Mouse (Mus musculus) MEL (cell line): ENCODE data around the gene Prdm11. TPM values are rescaled to one million over a fixed set of nuclear protein-coding genes. Genes with fewer than 3 reads are reported as not detected.

Source experiments
- DNase-seq: peaks from one replicate; pipeline ENCODE4 v3.0.0; 2011; ENCODE audit warnings: low read depth, low spot score
- H3K27ac ChIP-seq: 2 replicates; pipeline ENCODE4 v1.5.1; 2012; ENCODE audit warnings: low read depth, mild to moderate bottlenecking, control low read depth, low read length, moderate library complexity; ENCODE audit not compliant: control insufficient read depth
- H3K27me3 ChIP-seq, 2 experiments: fragments of 150-350 bp in 1 of 2; sonication (generic) in 1 of 2; 2 replicates each; pipeline ENCODE4 v1.6.1; 2012; ENCODE audit warnings: low read length in 2 of 2, mild to moderate bottlenecking in 2 of 2, improper control_type of control experiment in 1 of 2, moderate library complexity in 1 of 2; ENCODE audit not compliant: insufficient read depth in 2 of 2, control insufficient read depth in 1 of 2
- H3K36me3 ChIP-seq, 2 experiments: 2 replicates each; pipeline ENCODE4 v1.6.1; 2012 to 2014; ENCODE audit warnings: low read length in 2 of 2, improper control_type of control experiment in 1 of 2, inconsistent platforms in 1 of 2, mild to moderate bottlenecking in 1 of 2; ENCODE audit not compliant: insufficient read depth in 2 of 2, control insufficient read depth in 1 of 2
- H3K4me1 ChIP-seq, 2 experiments: fragments of 150-350 bp in 1 of 2; sonication (generic) in 1 of 2; 2 replicates each; pipeline ENCODE4 v1.6.1; 2012; ENCODE audit warnings: low read length in 2 of 2, improper control_type of control experiment in 1 of 2, mild to moderate bottlenecking in 1 of 2; ENCODE audit not compliant: insufficient read depth in 2 of 2, control insufficient read depth in 1 of 2
- H3K4me3 ChIP-seq, 2 experiments: fragments of 150-350 bp in 1 of 2; sonication (generic) in 1 of 2; 2 replicates each; pipeline ENCODE4 v1.5.1; 2012; ENCODE audit warnings: low read depth in 2 of 2, low read length in 2 of 2, mild to moderate bottlenecking in 2 of 2, moderate library complexity in 2 of 2, control low read depth in 1 of 2, improper control_type of control experiment in 1 of 2; ENCODE audit not compliant: control insufficient read depth in 1 of 2, insufficient read depth in 1 of 2
- H3K79me2 ChIP-seq: 2 replicates; pipeline ENCODE4 v1.6.1; 2012; ENCODE audit warnings: mild to moderate bottlenecking, low read length, moderate library complexity; ENCODE audit not compliant: control insufficient read depth, poor library complexity, insufficient read depth
- H3K9ac ChIP-seq: 2 replicates; pipeline ENCODE4 v1.6.1; 2012; ENCODE audit warnings: low read depth, mild to moderate bottlenecking, control low read depth, low read length, moderate library complexity; ENCODE audit not compliant: control insufficient read depth, poor library complexity, severe bottlenecking
- H3K9me3 ChIP-seq: fragments of 150-350 bp; sonication (generic); replicated peaks from 2 replicates; pipeline ENCODE4 v1.6.1; 2012; ENCODE audit warnings: mild to moderate bottlenecking, low read length, improper control_type of control experiment, moderate library complexity; ENCODE audit not compliant: insufficient read depth
- BHLHE40 ChIP-seq: IDR thresholded peaks from 2 replicates; pipeline ENCODE4 v1.6.1; 2012; ENCODE audit warnings: low read depth, mild to moderate bottlenecking, inconsistent platforms, low read length, improper control_type of control experiment, borderline replicate concordance
- CHD2 ChIP-seq: IDR thresholded peaks from 2 replicates; pipeline ENCODE4 v1.6.1; 2011; ENCODE audit warnings: low read length, improper control_type of control experiment
- CTCF ChIP-seq, 3 experiments: IDR thresholded peaks in 2 of 3; conservative IDR thresholded peaks in 1 of 3; 2 replicates each; pipeline ENCODE4 v1.5.1; 2011 to 2012; ENCODE audit warnings: low read length in 3 of 3, low read depth in 2 of 3, mild to moderate bottlenecking in 2 of 3, improper control_type of control experiment in 1 of 3, inconsistent platforms in 1 of 3, mixed read lengths in 1 of 3, moderate library complexity in 1 of 3; ENCODE audit not compliant: control insufficient read depth in 1 of 3, insufficient read depth in 1 of 3, poor library complexity in 1 of 3, severe bottlenecking in 1 of 3
- E2F4 ChIP-seq: IDR thresholded peaks from 2 replicates; pipeline ENCODE4 v1.6.1; 2011; ENCODE audit warnings: low read depth, low read length, improper control_type of control experiment, borderline replicate concordance
- ELF1 ChIP-seq: IDR thresholded peaks from 2 replicates; pipeline ENCODE4 v1.6.1; 2014; ENCODE audit warnings: low read depth, mild to moderate bottlenecking, inconsistent platforms, low read length, improper control_type of control experiment, moderate library complexity
- EP300 ChIP-seq, 2 experiments: IDR thresholded peaks; 2 replicates each; pipeline ENCODE4 v1.6.1; 2011; ENCODE audit warnings: improper control_type of control experiment in 2 of 2, low read length in 2 of 2, low read depth in 1 of 2, mild to moderate bottlenecking in 1 of 2
- ETS1 ChIP-seq: IDR thresholded peaks from 2 replicates; pipeline ENCODE4 v1.6.1; 2012; ENCODE audit warnings: low read depth, mild to moderate bottlenecking, inconsistent platforms, low read length, improper control_type of control experiment, moderate library complexity
- GABPA ChIP-seq: IDR thresholded peaks from 2 replicates; pipeline ENCODE4 v1.6.1; 2012; ENCODE audit warnings: low read depth, mild to moderate bottlenecking, inconsistent platforms, low read length, improper control_type of control experiment, moderate library complexity
- GATA1 ChIP-seq: IDR thresholded peaks from 2 replicates; pipeline ENCODE4 v1.6.1; 2011; ENCODE audit warnings: low read depth, low read length, improper control_type of control experiment
- JUND ChIP-seq: IDR thresholded peaks from 2 replicates; pipeline ENCODE4 v1.6.1; 2011; ENCODE audit warnings: low read depth, mild to moderate bottlenecking, improper control_type of control experiment, low read length
- MAFK ChIP-seq: IDR thresholded peaks from 2 replicates; pipeline ENCODE4 v1.6.1; 2011; ENCODE audit warnings: low read depth, mild to moderate bottlenecking, low read length, improper control_type of control experiment, borderline replicate concordance
- MAZ ChIP-seq: IDR thresholded peaks from 2 replicates; pipeline ENCODE4 v1.6.1; 2012; ENCODE audit warnings: low read depth, mild to moderate bottlenecking, inconsistent platforms, low read length, improper control_type of control experiment
- MYC ChIP-seq: IDR thresholded peaks from 2 replicates; pipeline ENCODE4 v1.6.1; 2011; ENCODE audit warnings: low read depth, mild to moderate bottlenecking, low read length, improper control_type of control experiment, moderate library complexity
- NRF1 ChIP-seq: IDR thresholded peaks from 2 replicates; pipeline ENCODE4 v1.6.1; 2014; ENCODE audit warnings: low read depth, mild to moderate bottlenecking, inconsistent platforms, low read length, improper control_type of control experiment, moderate library complexity; ENCODE audit not compliant: poor library complexity, insufficient read depth, severe bottlenecking
- POLR2A ChIP-seq, 2 experiments: IDR thresholded peaks; 2 replicates each; pipeline ENCODE4 v1.6.1; 2011 to 2012; ENCODE audit warnings: low read length in 2 of 2, mild to moderate bottlenecking in 2 of 2, control low read depth in 1 of 2, improper control_type of control experiment in 1 of 2, low read depth in 1 of 2, moderate library complexity in 1 of 2; ENCODE audit not compliant: control insufficient read depth in 1 of 2, insufficient read depth in 1 of 2, poor library complexity in 1 of 2
- POLR2AphosphoS2 ChIP-seq: IDR thresholded peaks from 2 replicates; pipeline ENCODE4 v1.6.1; 2011; ENCODE audit warnings: low read length, improper control_type of control experiment
- RAD21 ChIP-seq: IDR thresholded peaks from 2 replicates; pipeline ENCODE4 v1.6.1; 2011; ENCODE audit warnings: mild to moderate bottlenecking, low read depth, low read length, improper control_type of control experiment
- RCOR1 ChIP-seq: IDR thresholded peaks from 2 replicates; pipeline ENCODE4 v1.6.1; 2012; ENCODE audit warnings: low read depth, mild to moderate bottlenecking, inconsistent platforms, low read length, improper control_type of control experiment
- SIN3A ChIP-seq: IDR thresholded peaks from 2 replicates; pipeline ENCODE4 v1.6.1; 2012; ENCODE audit warnings: low read length, improper control_type of control experiment, inconsistent platforms
- SMC3 ChIP-seq: IDR thresholded peaks from 2 replicates; pipeline ENCODE4 v1.6.1; 2011; ENCODE audit warnings: low read depth, low read length, improper control_type of control experiment
- TCF12 ChIP-seq: IDR thresholded peaks from 2 replicates; pipeline ENCODE4 v1.6.1; 2014; ENCODE audit warnings: low read depth, mild to moderate bottlenecking, inconsistent platforms, low read length, improper control_type of control experiment, moderate library complexity
- UBTF ChIP-seq: IDR thresholded peaks from 2 replicates; pipeline ENCODE4 v1.6.1; 2012; ENCODE audit warnings: low read depth, mild to moderate bottlenecking, inconsistent platforms, low read length, improper control_type of control experiment, moderate library complexity, borderline replicate concordance; ENCODE audit not compliant: insufficient read depth
- USF1 ChIP-seq: IDR thresholded peaks from 2 replicates; pipeline ENCODE4 v1.6.1; 2014; ENCODE audit warnings: low read depth, mild to moderate bottlenecking, inconsistent platforms, low read length, improper control_type of control experiment, moderate library complexity
- USF2 ChIP-seq, 2 experiments: IDR thresholded peaks; 2 replicates each; pipeline ENCODE4 v1.6.1; 2011 to 2012; ENCODE audit warnings: improper control_type of control experiment in 2 of 2, low read length in 2 of 2, borderline replicate concordance in 1 of 2, inconsistent platforms in 1 of 2, low read depth in 1 of 2, mild to moderate bottlenecking in 1 of 2; ENCODE audit not compliant: insufficient read depth in 1 of 2
- ZC3H11A ChIP-seq: IDR thresholded peaks from 2 replicates; pipeline ENCODE4 v1.6.1; 2012; ENCODE audit warnings: low read depth, mild to moderate bottlenecking, inconsistent platforms, low read length, improper control_type of control experiment
- ZKSCAN1 ChIP-seq: IDR thresholded peaks from 2 replicates; pipeline ENCODE4 v1.6.1; 2012; ENCODE audit warnings: low read depth, mild to moderate bottlenecking, inconsistent platforms, low read length, improper control_type of control experiment, moderate library complexity
- ZMIZ1 ChIP-seq: IDR thresholded peaks from 2 replicates; pipeline ENCODE4 v1.6.1; 2012; ENCODE audit warnings: low read depth, mild to moderate bottlenecking, inconsistent platforms, low read length, improper control_type of control experiment, moderate library complexity
- polyA plus RNA-seq, 2 experiments: library from polyadenylated mRNA; stranded (reverse) in 1 of 2; unstranded in 1 of 2; fragments of >175 nt in 1 of 2; fragments of >200 nt in 1 of 2; gene quantifications; 2 replicates each; pipeline versions ENCODE4 v1.2.1 to v1.2.4; 2012; ENCODE audit warnings: low replicate concordance in 2 of 2, low read depth in 1 of 2; ENCODE audit not compliant: insufficient read length in 2 of 2, insufficient read depth in 1 of 2, missing spikeins in 1 of 2
- total RNA-seq: library from RNA; depleted of rRNA; stranded (reverse); fragments of 300-350 nt; gene quantifications from 2 replicates; pipeline ENCODE4 v1.2.3, GENCODE M21; 2012

Gene Prdm11
- total and polyA plus RNA-seq, 3 experiments: 5.5 to 9.2 TPM; not detected in 1

GRCm38 (mm10) chr2:92934312-92934982 is 111.5 kb downstream of the Prdm11 start:
- Histone ChIP-seq H3K4me1 (no peaks in the 10 kb centered on the region; a peak in 1 of 4 replicates), H3K9me3 (no peaks in the 10 kb centered on the region), H3K27ac (no peak overlapping the region), H3K36me3 (no peaks in the 10 kb centered on the region), H3K4me3 (no peak overlapping the region), H3K27me3 (peaks cover 5 to 13% of the 10 kb centered on the region in 2 experiments; a peak in 3 of 4 replicates), H3K9ac (no peak overlapping the region), H3K79me2 (no peaks in the 10 kb centered on the region)
- TF ChIP-seq BHLHE40: no peak
- TF ChIP-seq UBTF: no peak
- TF ChIP-seq ZKSCAN1: no peak
- TF ChIP-seq GATA1: no peak
- TF ChIP-seq POLR2AphosphoS2: no peak
- TF ChIP-seq USF1: no peak
- TF ChIP-seq USF2 (IDR thresholded peaks at IDR 0.05; ENCODE audit: borderline replicate concordance in 1 of 2, insufficient read depth in 1 of 2, low read depth in 1 of 2, low read length in 2 of 2): no peak
- TF ChIP-seq RCOR1: no peak
- no peak for TF ChIP-seq SIN3A
- no peak for TF ChIP-seq JUND
- no peak for TF ChIP-seq ETS1
- no peak for TF ChIP-seq MAZ
- TF ChIP-seq CTCF (IDR thresholded peaks at IDR 0.05 in 2 of 3, conservative IDR thresholded peaks at IDR 0.05 in 1 of 3; ENCODE audit: control insufficient read depth in 1 of 3, insufficient read depth in 1 of 3, low read depth in 2 of 3, low read length in 3 of 3, poor library complexity in 1 of 3, severe bottlenecking in 1 of 3): no peak
- no peak for TF ChIP-seq RAD21
- no peak for TF ChIP-seq GABPA
- TF ChIP-seq ZMIZ1: no peak
- TF ChIP-seq SMC3: no peak
- no peak for DNase-seq

- H3K79me2 ChIP-seq: no peaks in the 10 kb centered on the region
- H3K4me3 ChIP-seq: no peak overlapping the region
- H3K4me1 ChIP-seq: no peaks in the 10 kb centered on the region; a peak in 1 of 4 replicates
- peaks cover 5 to 13% of the 10 kb centered on the region in 2 experiments; a peak in 3 of 4 replicates for H3K27me3 ChIP-seq
- H3K36me3 ChIP-seq: no peaks in the 10 kb centered on the region
- no peak for DNase-seq
- TF ChIP-seq POLR2A (IDR thresholded peaks at IDR 0.05; ENCODE audit: control insufficient read depth in 1 of 2, insufficient read depth in 1 of 2, low read depth in 1 of 2, low read length in 2 of 2, poor library complexity in 1 of 2) (no peak), BHLHE40 (no peak), ELF1 (no peak), EP300 (IDR thresholded peaks at IDR 0.05; ENCODE audit: low read depth in 1 of 2, low read length in 2 of 2) (no peak), USF2 (IDR thresholded peaks at IDR 0.05; ENCODE audit: borderline replicate concordance in 1 of 2, insufficient read depth in 1 of 2, low read depth in 1 of 2, low read length in 2 of 2) (no peak), E2F4 (no peak), TCF12 (no peak), CTCF (IDR thresholded peaks at IDR 0.05 in 2 of 3, conservative IDR thresholded peaks at IDR 0.05 in 1 of 3; ENCODE audit: control insufficient read depth in 1 of 3, insufficient read depth in 1 of 3, low read depth in 2 of 3, low read length in 3 of 3, poor library complexity in 1 of 3, severe bottlenecking in 1 of 3) (no peak), MAZ (no peak), NRF1 (no peak), MAFK (no peak), CHD2 (no peak), ZC3H11A (no peak), USF1 (no peak), MYC (no peak)
- TF ChIP-seq, all 39 proteins: peak for 0
- H3K9ac ChIP-seq: no peak overlapping the region
- no peak overlapping the region for H3K27ac ChIP-seq
- H3K9me3 ChIP-seq: no peaks in the 10 kb centered on the region
Measured at GRCm38 (mm10) chr2:92933379-92933778, 112.6 kb downstream of the Prdm11 start.
